Mouse (Mus musculus) gastrocnemius, postnatal 25 days (tissue): ENCODE data around the gene Setd6. TPM values are rescaled to one million over a fixed set of nuclear protein-coding genes. Genes with fewer than 3 reads are reported as not detected.

Experiments used
- DNase-seq: peaks from one replicate; pipeline ENCODE4 v3.0.0; 2022
- microRNA-seq, 2 experiments: library from miRNA; unstranded; fragments of <30 nt; microRNA quantifications; one replicate each; pipeline ENCODE4 v1.2.0; 2021; ENCODE audit warnings: borderline replicate concordance in 2 of 2
- total RNA-seq, 2 experiments: library from RNA; stranded (reverse); gene quantifications; 1 replicate in 1 of 2; 2 replicates in 1 of 2; pipeline ENCODE4 v1.2.3; 2021

The Setd6 gene
- total RNA-seq, 2 experiments from 2014 or later: 9.5 to 10.4 TPM

GRCm38 (mm10) chr8:95709579-95709978, 6.1 kb upstream of the Setd6 start:
- DNase-seq: no peak

GRCm38 (mm10) chr8:95711029-95711428, 4.7 kb upstream of the Setd6 start:
- DNase-seq: no peak

GRCm38 (mm10) chr8:95712395-95712794, 3.3 kb upstream of the Setd6 start:
- no peak for DNase-seq

GRCm38 (mm10) chr8:95713100-95714010, 2.3 kb upstream of the Setd6 start:
- no peak for DNase-seq

- no peak for DNase-seq
Observed at GRCm38 (mm10) chr8:95714367-95714766, 1.3 kb upstream of the Setd6 start.

- no peak for DNase-seq
Observed at GRCm38 (mm10) chr8:95714837-95715413, 756 bp upstream of the Setd6 start.

- no peak for DNase-seq
Observed at GRCm38 (mm10) chr8:95716546-95717335, 1.1 kb downstream of the Setd6 start.

- DNase-seq: no peak
Observed at GRCm38 (mm10) chr8:95727625-95728024, 11.9 kb downstream of the Setd6 start.

- DNase-seq: no peak
Observed at GRCm38 (mm10) chr8:95738596-95738995, 22.9 kb downstream of the Setd6 start.

- DNase-seq: no peak
Observed at GRCm38 (mm10) chr8:95741732-95742131, 26.1 kb downstream of the Setd6 start.

- DNase-seq: no peak
Observed at GRCm38 (mm10) chr8:95748028-95748427, 32.3 kb downstream of the Setd6 start.

GRCm38 (mm10) chr8:95751924-95752323, 36.2 kb downstream of the Setd6 start:
- DNase-seq: no peak

GRCm38 (mm10) chr8:95760323-95760722, 44.6 kb downstream of the Setd6 start:
- DNase-seq: no peak

GRCm38 (mm10) chr8:95764133-95764532, 48.5 kb downstream of the Setd6 start:
- no peak for DNase-seq

Small RNA genes within 50 kb of the gene (microRNA-seq; reads per million reads assigned to microRNA genes)
- gene Mir7073: 0 to 0.53 reads per million in 2 experiments

Other genes with a start within 250 kb of the Setd6 start
- 10 to 100 TPM; 21.0 to 25.8 TPM for gene Csnk2a2, start 225.8 kb upstream of the Setd6 start, total RNA-seq
- gene Ccdc113, start 181.8 kb upstream of the Setd6 start, total RNA-seq: not detected
- not detected for gene Prss54, start 139.5 kb upstream of the Setd6 start, total RNA-seq
- gene Gins3, start 82.4 kb upstream of the Setd6 start, total RNA-seq: under 1 TPM; 0.38 to 0.67 TPM
- 1 to 10 TPM; 4.6 to 5.9 TPM for gene Ndrg4, start 38.9 kb upstream of the Setd6 start, total RNA-seq
- 10 to 100 TPM; 61.6 to 63.3 TPM for gene Cnot1, start 91.6 kb downstream of the Setd6 start, total RNA-seq
- 10 to 100 TPM; 85.4 to 87.5 TPM for gene Sap18b, start 109.5 kb downstream of the Setd6 start, total RNA-seq
- 1 to 10 TPM; 4.5 to 5.5 TPM for gene Slc38a7, start 137.7 kb downstream of the Setd6 start, total RNA-seq
- 100 to 1,000 TPM; 441 to 462 TPM for gene Got2, start 172.7 kb downstream of the Setd6 start, total RNA-seq